Mouse (Mus musculus) large intestine, adult 2 months (tissue): ENCODE data around the gene Aph1a. TPM values are rescaled to one million over a fixed set of nuclear protein-coding genes. Genes with fewer than 3 reads are reported as not detected.
"Not testable (repeated sequence)": the region's sequence is repeated elsewhere in the genome, so short reads cannot be mapped to it uniquely, and the experiment has no call there.

ENCODE experiments used
- DNase-seq: peaks from one replicate; pipeline ENCODE4 v3.0.0-alpha.2; 2012; ENCODE audit warnings: low read depth, low spot score
- WGBS: fragments of 180-500 bp; shearing (Covaris S2); methylation state at CpG from one replicate; pipeline ENCODE4 v1.1.7; 2018; 5-methylcytosine and 5-hydroxymethylcytosine counted together
- polyA plus RNA-seq: library from polyadenylated mRNA; depleted of rRNA; stranded (reverse); fragments of >200 nt; gene quantifications from 2 replicates; pipeline ENCODE4 v1.2.3, GENCODE M21; 2012

Gene Aph1a
- polyA plus RNA-seq, 1 experiment, result 175 TPM

DNA sequence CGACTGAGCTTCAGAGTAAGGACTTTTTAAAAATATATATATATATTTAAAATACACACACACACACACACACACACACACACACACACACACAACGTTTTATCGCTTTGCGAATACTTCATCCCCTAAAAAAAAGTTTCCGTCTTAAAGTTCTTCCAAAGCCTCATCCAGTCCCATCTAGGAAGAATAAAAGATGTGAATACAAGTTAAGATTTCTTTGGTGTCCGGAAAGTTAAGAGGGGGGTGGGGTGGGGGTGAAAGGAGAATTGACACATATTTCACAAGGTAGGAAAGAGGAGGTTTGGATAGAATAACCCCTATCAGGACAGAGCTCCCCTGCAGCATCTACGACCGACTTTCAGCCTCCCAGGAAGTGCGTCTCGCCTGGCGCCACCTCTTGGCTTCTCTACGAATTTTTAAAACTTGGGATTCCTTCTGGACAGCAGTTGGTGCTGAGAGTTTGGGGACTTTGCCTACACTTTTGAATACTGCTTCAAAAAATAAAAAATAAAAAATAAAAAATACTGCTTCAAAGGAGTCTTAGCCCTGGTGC, 12.2 kb downstream of the Aph1a start:
- WGBS, result 2% methylated on average over 12 of the region's 12 CpGs
- DNase-seq, result no peak

DNA sequence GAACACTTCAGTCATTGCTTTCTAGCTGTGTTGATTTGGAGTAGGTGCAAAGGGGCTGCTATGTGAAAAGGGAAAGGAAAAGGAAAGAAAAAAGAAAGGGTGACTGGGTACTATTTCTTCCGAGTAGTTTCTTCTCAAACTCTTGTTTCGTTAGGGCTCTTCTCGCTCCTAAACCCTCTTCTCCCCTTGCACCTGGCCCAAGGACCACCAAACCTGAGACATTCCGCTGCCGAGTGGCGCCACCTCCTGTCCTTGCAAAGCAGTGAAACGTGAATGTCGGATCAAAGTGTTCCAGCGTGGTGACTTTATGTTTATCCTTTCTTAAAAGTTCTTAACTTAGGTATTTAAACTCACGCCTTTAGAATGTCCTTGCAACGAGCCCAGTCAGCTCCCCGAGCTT, 13.1 kb downstream of the Aph1a start:
- under 1% methylated on average over 12 of the region's 12 CpGs for WGBS
- no peak for DNase-seq

- no peak for DNase-seq
- 56% methylated on average over 4 of the region's 4 CpGs for WGBS
Observed at GRCm38 (mm10) chr3:95907613-95908012, 13.8 kb downstream of the Aph1a start.

DNA sequence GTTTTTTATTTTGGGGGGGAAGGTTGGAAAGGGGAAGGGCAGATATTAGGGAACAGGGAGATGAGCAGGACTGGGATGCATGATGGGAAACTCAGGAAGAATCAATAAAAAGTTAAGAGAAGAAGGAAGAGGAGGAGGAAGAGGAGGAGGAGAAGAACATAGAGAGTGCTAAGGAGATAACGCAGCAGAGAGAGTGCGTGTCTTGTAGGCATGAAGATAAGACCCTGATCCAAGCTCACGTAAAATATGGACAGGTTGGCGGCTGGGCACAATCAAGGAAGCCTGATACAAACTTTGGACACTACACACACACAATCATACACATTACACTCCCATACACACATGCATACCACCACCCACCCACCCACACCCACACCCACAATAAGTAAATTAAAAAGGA, 20.9 kb downstream of the Aph1a start:
- no peak for DNase-seq
- 90% methylated on average over 4 of the region's 4 CpGs for WGBS

GRCm38 (mm10) chr3:95916760-95917159, 23.0 kb downstream of the Aph1a start:
- WGBS, result 65% methylated on average over 7 of the region's 7 CpGs
- no peak for DNase-seq

DNA sequence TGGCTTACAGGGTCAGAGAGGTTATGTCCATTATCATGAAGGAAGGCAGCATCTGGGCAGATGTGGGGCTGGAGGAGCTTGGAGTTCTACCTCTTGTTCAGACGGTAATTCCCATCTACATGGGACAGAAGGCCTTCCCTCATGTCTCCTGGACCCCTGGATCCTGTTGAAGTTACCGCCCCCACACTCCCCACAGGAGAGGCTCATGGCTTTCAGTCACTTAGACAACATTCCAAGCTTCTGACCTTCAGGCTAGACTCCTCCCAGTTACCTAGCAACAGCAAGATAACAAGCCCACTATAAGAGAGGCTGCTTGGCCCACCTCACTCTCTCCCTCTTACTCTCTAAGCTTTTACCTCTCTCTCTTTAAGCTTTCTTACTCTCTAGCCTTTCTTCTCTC, 26.8 kb downstream of the Aph1a start:
- WGBS, result 73% methylated on average over 2 of the region's 2 CpGs
- DNase-seq, result not testable (repeated sequence)

- 77% methylated on average over 7 of the region's 7 CpGs for WGBS
- not testable (repeated sequence) for DNase-seq
Observed at GRCm38 (mm10) chr3:95923429-95923828, 29.7 kb downstream of the Aph1a start.

- WGBS, result 54% methylated on average over 4 of the region's 4 CpGs
Observed at GRCm38 (mm10) chr3:95924185-95924584, 30.4 kb downstream of the Aph1a start.

GRCm38 (mm10) chr3:95925087-95925486, 31.3 kb downstream of the Aph1a start:
- WGBS, result 83% methylated on average over 5 of the region's 5 CpGs
- no peak for DNase-seq

More at GRCm38 (mm10) chr3:95924185-95924584, 30.4 kb downstream of the Aph1a start:
- DNase-seq, result no peak

- WGBS, result 51% methylated on average over 6 of the region's 6 CpGs
- DNase-seq, result no peak
Observed at GRCm38 (mm10) chr3:95928261-95928657, 34.5 kb downstream of the Aph1a start.

- DNase-seq, result peak; percentile 100
- under 1% methylated on average over 49 of the region's 49 CpGs for WGBS
Observed at GRCm38 (mm10) chr3:95928658-95929503, 35.1 kb downstream of the Aph1a start, which contains the start of gene Anp32e. Gene Anp32e (plus strand): TSS chr3:95929246.

- DNase-seq, result no peak
- 1% methylated on average over 105 of the region's 105 CpGs for WGBS
Observed at GRCm38 (mm10) chr3:95929581-95930470, 36.1 kb downstream of the Aph1a start.

GRCm38 (mm10) chr3:95930471-95930789, 36.7 kb downstream of the Aph1a start:
- DNase-seq, result no peak
- 1% methylated on average over 5 of the region's 5 CpGs for WGBS

- WGBS, result 96% methylated on average over 1 of the region's 1 CpGs
- no peak for DNase-seq
Observed at GRCm38 (mm10) chr3:95931471-95931870, 37.7 kb downstream of the Aph1a start.

DNA sequence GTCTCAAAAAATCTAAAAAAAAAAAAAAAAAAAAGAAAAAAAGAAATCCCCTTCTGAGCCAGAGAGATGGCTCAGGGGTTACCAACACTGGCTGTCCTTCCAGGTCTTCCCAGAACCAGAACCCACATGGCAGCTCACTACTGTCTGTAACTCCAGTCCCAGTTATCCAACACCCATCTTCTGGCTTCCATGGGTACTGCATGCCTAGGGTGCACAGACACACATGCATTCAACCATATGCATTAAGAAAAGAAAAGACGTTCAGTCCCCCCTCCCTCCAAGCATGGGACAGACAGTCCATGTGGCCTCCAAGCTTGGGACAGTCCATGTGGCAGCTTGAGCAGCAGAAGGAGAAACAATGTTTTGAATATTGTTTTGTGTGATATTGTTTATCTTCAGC, 38.4 kb downstream of the Aph1a start:
- no peak for DNase-seq
- 82% methylated on average over 1 of the region's 1 CpGs for WGBS

DNA sequence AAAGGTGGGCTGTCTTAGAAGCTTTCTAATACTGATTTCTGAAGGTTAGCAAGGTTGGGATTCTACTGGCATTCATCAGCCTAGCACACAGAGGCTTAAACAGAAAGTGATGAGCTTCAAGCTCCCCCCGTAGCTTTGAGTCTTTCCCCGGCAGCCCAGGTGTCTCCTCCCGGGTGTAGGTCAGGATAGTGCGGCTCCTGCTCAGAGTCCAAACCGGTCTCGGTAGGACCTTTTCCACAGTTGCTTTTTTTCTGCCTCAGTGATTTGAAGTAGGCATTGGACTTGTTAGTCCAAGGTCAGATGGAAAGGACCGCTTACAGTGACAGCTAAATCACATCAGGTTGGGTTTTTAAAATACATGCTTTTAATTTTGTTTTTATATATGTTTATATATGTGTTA, 38.8 kb downstream of the Aph1a start:
- DNase-seq, result no peak
- 85% methylated on average over 7 of the region's 7 CpGs for WGBS

- WGBS, result 90% methylated on average over 7 of the region's 7 CpGs
- DNase-seq, result no peak
Observed at GRCm38 (mm10) chr3:95933111-95933750, 39.5 kb downstream of the Aph1a start.

GRCm38 (mm10) chr3:95934448-95934847, 40.7 kb downstream of the Aph1a start:
- DNase-seq, result no peak
- WGBS, result 95% methylated on average over 1 of the region's 1 CpGs

DNA sequence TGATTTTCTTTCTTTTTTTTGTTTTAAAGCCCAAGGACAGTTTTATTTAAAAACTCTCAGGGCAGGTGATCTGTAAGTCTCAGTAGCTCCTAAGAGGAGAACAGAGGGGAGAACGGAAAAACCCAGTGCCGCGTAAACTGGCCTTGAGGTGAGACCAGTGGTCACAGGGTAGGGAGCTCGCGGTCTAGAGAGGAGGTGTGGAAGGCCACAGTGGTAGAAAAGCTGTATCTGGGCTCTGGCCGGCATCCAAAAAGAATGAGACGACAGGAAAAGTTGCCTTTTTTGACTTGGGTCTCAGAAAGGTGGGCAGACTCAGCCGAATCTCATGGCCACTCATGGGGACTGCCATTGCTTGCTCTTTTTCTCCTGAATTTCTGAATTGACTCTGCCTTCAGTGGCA, 44.4 kb downstream of the Aph1a start:
- WGBS, result 99% methylated on average over 8 of the region's 8 CpGs
- DNase-seq, result no peak

GRCm38 (mm10) chr3:95938835-95939234, 45.1 kb downstream of the Aph1a start:
- WGBS, result 97% methylated on average over 15 of the region's 15 CpGs
- no peak for DNase-seq
